Mouse (Mus musculus): ENCODE measurements at regions not wholly inside any gene's neighbourhood (a gene's known extent, or its start where the extent isn't known, plus 50 kb on each side); places are given as distances from the start of the nearest gene placed in this dataset.

DNA sequence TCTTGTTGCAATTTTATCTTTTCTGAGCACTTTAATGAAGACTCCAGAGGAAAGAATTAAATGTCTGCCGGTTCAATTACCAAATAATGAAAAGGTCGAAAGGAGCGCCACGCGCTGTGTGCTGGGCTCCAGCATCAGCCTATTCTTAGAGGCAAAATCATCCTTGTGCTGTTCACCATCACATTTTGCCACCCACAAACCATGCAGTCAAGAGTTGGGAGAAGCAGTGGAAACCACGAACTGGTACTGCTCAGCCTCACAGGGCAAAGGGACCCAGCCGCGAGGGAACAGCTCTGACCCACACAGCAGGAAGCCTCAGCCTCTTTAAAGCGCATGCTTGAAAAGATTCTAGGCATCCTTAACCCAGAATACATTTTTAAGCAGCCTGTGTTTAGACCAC, 134.0 kb upstream of the Pum3 start:
- no peak for DNase-seq (ENCODE audit: low read depth, low spot score)

DNA sequence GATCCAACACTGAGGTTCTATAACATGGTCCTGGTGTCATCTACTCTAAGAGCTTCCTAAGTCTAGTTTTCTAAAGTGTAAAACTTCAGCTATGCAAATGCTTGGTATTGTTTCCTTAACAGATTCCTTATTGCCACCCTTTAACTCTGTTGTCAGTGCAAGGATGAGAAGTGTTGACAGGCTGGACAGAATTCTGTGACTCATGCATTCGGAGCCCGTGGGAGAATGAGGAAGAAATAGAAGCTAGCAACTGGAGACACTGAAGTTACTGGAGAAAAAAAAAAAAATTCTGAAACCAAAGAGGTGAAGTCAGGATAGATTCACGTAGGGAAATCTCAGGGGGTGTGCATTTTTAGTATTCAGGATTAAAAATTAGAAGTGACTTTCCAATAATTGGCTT, 128.6 kb upstream of the Pum3 start:
- DNase-seq (ENCODE audit: low read depth, low spot score) = no peak

DNA sequence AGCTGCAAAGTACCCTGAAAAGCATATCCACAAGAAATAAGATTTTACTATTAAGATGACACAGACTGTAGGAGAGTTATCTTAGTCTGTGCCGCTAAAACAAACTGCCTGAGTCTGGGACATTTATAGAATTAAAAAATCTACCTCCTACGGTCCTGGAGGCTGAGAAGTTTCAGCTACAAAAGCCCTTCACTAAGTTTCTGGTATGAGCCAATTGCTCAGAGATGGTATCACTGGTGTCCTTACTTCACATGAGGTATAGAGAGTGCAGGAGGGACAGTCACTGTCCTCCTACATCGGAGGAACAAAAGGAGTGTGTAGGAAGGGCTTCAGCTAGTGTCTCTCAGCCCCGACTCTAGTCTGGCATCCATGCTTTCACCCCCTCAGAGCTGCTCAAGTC, 127.1 kb upstream of the Pum3 start:
- DNase-seq (ENCODE audit: low read depth, low spot score) = no peak

DNA sequence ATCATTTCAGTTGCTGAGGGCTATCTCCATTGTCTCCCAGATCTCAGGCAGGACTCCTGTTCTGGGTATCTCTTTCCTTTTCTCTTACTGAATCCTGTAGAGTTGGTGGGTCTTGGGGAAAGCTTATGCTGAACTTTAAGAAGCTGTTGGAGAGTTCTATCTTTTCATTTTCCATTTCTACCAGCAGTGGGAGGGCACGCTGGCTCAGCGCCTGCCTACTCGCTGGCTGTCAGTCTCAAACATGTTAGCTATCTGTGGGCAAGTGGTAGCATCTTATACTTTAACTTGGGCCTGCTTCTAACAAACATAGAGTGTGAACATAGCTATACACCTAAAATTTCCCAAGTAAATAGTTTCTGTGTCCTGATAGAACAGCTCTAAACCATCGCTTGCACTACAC, 125.2 kb upstream of the Pum3 start:
- no peak for DNase-seq (ENCODE audit: low read depth, low spot score)

DNA sequence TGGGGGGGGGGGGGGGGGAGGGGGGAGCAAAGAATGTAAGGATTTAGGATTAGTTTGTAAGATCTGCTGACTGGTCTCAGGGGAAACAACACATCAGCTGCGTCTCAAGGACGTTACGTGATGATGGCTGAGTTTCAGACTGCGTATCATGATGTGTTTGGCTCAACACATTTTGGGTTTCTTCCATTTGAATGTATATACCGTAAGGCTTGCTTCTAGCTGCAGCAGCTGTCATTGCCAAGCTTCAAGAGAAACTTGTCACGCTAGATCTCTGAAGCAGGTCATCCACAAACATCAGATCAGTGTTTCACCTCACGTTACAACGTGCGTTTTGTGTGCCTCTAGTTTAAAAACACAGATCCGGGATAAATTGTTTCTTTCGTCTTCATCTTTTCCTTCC, 123.6 kb upstream of the Pum3 start:
- no peak for DNase-seq (ENCODE audit: low read depth, low spot score)

DNA sequence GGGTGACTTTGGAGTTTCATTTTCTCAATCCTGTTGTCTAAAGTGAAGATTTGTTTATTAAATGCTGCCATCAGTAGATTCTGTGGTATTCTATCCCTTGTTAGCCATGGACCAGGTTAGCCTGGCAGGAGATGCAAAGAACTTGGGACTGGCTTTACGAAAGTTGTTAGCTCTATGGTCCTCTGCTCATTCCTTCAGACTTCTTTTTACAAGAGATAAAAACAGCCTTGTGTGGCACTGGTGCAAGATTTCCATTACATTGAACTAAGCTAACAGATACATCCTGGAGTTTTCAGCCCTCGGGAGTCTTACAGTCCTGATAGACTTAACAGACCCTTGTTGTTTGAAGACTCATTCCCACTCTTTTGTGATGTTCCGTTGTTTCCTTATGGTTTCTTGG, 108.1 kb upstream of the Pum3 start:
- DNase-seq (ENCODE audit: low read depth, low spot score) = no peak

DNA sequence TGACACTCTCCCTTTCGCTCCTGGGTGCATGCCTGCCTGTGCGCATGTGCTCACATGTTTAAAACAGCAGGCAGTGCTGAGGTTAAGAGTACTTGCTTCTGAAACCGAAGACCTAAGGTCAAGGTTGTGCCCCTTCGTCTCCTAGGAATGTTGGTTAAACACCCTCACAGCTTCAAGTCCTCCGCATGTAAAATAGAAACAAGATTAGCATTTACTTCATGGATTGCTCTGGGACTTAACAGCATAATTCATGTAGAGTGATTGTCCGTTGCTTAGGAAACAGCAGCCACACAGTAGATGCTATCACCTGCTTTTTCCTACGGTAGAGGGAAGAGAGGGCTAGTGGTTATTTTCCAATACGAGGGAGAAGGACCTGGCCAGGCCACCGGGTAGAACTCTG, 107.4 kb upstream of the Pum3 start:
- DNase-seq (ENCODE audit: low read depth, low spot score) = no peak

DNA sequence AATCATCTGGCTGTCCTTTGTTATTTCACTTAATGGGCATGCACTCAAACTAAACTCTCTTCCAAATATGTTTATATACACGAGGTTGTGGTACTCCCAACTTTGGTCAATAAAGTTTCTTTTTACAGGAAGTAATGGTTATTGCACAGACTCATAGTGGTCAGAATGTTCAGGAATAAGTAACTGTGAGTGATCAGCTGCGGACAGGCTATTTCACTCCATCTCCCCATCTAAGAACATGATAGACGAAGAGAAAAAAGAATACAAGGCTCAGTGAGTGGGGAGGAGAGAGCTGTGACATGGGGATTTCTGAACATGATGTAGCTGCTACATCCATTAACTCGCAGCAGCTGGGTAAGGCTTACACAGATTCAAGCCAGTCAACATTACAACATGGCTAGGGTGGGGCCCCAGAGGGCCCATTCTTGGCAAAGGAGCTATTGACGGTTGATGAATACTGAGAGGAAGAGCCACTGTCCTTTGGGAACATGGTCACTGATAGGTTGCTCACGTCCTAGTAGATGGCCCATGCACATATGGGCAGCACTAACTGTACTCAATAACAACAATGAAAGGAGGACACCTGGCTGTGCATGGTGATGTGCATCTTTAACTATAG, 98.4 kb upstream of the Pum3 start:
- no peak for DNase-seq (ENCODE audit: low read depth, low spot score)

DNA sequence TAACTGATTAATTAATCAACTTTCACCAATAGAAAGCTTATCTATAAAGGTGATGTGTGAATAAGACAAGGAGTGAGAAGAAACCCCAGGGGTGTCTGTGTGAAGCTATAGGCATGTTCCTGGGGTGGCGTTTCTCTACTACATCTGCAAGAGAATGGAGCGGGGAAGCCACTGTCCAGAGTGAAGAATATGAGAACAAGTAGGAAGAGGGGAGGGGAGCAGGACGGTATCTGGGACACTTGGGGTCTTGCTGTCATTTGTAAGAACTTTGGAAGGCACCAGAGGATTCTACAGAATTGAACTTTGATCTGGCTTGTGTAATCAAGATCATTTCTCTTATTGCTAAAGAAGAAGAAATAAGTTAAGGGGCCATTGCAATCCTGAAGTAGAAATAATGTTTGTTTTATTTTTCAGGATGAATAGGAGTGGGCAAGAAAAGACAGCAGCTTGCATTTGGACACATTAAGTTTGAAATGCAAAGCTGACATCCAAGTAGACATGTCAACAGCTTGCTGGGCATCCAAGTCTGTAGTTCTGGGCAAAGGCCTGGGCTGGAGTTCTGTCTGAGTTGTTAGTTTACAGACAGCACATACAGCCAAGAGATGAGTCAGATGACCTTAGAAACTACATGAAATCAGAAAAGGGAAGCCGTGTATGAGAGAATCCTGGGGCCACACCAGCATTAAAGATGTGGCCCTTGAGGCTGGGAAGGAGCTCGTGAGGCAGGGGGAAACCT, 89.9 kb upstream of the Pum3 start:
- DNase-seq (ENCODE audit: low read depth, low spot score) = no peak

DNA sequence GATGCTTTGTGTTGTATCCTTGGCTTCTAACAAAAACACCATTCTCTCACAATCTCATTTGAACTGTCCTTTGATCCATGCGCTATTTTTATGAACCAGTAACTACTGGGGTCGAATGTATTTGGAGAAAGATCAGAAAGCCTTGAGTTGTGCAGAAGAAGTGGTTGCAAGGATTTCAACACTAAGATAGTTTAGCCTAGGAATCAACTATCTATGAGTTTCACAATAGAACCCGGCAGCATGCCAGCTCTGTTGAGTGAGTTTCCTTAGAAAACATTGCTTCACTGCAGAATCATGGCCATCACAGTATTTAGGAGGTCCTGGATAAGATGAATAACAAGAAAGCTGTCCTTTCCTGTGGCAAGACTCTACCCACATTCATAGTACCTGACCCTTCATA, 84.6 kb upstream of the Pum3 start:
- no peak for DNase-seq (ENCODE audit: low read depth, low spot score)

DNA sequence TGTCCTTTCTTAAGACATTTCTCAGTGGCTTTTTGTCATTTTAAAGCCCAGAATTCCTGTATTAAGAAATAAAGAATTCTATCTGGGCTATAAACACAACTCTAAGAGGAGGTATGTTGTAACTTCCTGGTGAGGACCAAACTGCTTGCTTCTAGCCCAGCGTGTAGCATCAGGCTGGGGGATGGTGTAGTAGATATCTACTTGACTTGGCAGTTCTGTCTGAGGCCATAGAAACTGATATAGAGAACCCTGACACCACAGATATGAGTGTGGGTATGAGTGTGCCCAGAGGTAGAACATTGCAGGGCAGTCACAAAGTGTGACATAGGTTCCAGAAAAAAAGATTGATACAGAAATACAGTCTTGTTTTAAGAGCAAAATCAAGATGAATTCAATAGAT, 83.9 kb upstream of the Pum3 start:
- DNase-seq (ENCODE audit: low read depth, low spot score) = no peak

DNA sequence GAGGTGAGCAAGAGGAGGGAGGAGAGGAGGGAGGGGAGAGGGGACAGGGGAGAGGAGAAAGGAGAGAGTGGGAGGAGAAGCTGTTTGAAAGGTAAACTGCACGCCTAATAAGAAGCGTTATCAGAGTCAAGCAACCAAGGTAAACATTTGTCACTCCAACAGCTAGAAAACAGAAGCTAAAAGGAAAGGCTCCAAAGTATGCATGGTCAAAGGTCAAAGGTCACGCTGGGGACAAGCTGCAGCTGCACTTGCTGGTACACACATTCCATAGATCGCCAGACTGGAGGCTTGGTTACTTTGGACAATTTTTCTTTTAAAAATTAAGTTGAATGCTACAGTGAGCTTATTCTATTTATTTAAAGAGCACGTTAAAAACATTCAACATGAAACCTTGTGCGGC, 81.7 kb upstream of the Pum3 start:
- no peak for DNase-seq (ENCODE audit: low read depth, low spot score)

DNA sequence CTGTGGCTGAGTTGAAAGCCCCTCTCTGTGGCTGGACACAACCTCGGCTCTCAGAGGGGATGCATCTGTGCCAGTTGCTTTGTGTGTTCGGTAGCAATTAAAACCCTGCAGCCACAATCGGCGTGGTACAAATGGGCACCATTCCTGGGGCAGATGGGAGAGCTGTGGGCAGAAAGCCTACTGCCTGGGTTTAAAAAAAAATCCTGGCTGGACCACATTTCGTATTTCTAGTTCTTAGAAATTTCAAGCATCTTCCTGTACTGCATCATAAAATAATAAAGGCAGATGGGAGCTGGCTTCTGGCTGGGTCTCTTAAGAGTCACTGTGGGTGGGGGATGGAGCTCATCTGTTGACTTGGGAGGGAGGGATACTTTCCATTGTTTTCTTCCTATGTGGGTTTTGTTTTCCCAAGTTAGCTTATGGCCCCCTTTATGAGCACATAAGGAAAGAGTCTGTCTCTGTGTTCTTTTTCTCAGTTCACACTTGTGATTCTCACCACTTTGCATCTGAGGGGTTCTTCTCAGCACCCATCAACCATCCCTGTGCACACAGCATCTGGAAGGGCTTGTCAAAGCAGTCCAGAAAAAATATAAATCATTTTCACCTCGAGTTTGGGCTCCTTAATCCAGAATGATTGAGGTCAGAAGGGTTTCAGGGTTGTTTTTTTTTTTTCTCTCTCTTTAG, 80.5 kb upstream of the Pum3 start:
- DNase-seq (ENCODE audit: low read depth, low spot score) = no peak

DNA sequence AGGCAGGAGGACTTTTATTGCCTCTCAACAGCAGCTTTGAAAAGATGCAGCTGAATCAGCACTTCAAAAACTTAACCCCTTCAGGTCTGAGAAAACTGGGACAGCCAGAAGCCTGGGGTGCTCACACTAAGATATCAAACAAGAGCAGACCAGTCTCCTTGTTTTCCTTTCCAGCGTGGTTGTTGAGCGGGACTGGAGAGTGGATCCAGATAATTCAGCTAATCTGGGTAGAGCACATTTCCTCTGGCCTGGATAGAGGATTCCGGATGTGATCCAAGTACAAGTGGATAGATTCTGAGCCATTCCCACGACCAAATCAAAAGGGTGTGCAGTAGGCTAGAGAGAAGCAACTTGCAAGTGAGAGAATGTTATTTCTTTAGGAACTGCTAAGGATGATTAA, 68.7 kb upstream of the Pum3 start:
- DNase-seq (ENCODE audit: low read depth, low spot score) = no peak

DNA sequence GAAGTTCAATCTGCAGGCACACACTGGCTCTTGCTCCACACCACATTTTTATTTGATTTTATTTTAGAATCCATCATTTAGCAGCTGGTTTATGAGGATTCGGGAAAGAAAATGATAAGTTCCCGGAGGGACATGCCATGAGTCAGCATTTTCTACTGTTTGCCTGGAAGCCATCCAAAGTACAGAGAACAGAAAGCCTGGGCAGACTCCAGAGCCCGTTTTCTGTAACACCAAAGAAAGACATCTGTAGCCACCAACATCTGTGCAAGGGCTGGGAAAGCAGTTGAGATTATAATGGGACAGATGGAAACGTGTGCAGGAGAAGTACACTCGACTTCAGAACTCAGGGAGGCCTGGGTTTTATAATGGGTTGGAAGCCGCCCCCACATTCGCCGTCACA, 62.8 kb upstream of the Pum3 start:
- no peak for DNase-seq (ENCODE audit: low read depth, low spot score)

DNA sequence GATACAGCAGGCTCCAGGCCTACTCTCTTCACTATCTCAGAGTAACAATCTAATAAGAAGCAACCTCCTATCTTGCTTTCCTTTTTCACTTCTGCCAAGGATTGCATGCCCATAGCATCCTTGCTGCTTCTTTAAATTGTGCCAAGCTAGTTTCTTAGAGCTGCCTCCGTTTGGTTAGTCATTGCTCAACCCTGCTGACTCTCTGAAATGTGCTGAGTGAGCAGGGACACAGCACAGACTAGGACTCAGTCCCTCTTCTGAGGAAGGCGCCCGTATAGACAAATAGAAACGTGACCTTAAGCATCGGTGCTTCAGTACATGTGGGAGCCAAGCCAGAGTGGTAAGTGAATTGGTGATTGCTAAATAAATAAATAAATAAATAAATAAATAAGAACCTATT, 62.2 kb upstream of the Pum3 start:
- no peak for DNase-seq (ENCODE audit: low read depth, low spot score)

DNA sequence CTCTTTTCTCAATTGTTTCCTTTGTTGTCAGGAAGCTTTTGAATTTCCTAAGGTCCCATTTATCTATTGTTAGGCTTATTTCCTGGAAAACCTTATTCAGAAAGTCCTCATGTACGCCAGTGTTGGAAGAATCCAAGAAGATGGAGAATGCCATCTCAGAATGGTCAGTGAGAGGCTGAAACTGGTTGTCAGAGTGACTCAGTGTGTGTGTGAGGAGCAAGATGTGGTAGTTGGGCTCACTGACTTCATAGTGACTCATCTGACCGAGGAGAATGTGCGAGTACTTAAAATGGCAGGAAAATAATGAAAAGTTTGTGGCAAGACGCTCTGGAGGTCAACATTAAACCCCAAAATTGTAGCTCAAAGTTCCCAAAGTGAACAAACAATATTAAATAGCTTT, 59.4 kb upstream of the Pum3 start:
- DNase-seq (ENCODE audit: low read depth, low spot score) = no peak
